Mouse (Mus musculus): ENCODE measurements at regions not wholly inside any gene's neighbourhood (a gene's known extent, or its start where the extent isn't known, plus 50 kb on each side); places are given as distances from the start of the nearest gene placed in this dataset.

DNA sequence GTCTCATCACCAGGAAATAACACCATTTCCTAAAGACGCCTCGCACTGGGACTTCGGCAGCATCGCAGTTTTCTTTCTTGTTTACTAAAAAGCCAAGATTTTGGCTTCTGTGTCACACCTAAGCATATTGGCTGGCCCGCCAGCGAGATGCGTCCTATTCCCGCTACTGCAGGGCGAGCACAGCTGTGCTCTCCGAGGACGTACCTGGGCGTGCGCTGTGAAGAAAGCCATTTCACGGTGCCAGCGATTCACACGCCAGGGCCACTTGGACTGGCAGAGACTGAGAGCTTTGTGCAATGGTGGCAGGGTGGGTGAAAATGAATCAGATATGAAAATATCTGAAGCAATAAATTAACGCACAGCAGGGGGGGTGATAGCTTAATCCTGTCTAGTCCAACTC is 310.1 kb upstream of the Mgmt start:
- 78% methylated on average over 17 of the region's 17 CpGs for WGBS

DNA sequence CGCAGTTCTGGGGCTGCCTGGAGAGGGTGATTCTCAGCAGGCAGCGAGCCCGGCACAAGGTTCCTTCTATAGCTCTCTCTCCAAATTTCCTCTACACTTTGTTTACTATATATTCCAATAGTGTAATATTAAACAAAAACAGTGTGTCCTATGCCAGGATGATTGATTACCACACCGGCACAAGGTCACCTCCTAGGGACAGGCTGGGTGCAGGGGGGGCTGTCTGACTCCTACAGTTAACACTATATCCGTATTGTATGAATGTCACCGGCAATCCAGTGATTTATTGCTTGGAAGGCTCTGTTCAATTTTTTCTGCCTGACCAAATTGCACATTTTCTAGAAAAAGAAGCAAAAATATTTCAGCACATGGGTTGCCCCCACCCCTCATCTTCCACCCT is 305.9 kb upstream of the Mgmt start:
- H3K4me3 ChIP-seq (ENCODE audit: insufficient read depth, low read depth, low read length): no peak overlapping the region
- no peaks in the 10 kb centered on the region for H3K36me3 ChIP-seq (ENCODE audit: control insufficient read depth, insufficient read depth, low read length)
- no peaks in the 10 kb centered on the region; the same call in 1 of the 2 replicates for H3K27me3 ChIP-seq (replicated peaks; ENCODE audit: control insufficient read depth, insufficient read depth, low read length)
- 69% methylated on average over 6 of the region's 6 CpGs for WGBS
- H3K4me1 ChIP-seq (ENCODE audit: control insufficient read depth, insufficient read depth, low read length): no peaks in the 10 kb centered on the region
- no peak overlapping the region for H3K27ac ChIP-seq (ENCODE audit: insufficient read depth, low read depth, low read length)
- TF ChIP-seq POLR2A (IDR thresholded peaks at IDR 0.05; ENCODE audit: low read depth, low read length): no peak
- no peak for TF ChIP-seq CTCF (conservative IDR thresholded peaks at IDR 0.05; ENCODE audit: insufficient read depth, insufficient read length, low read depth, low read length)
- DNase-seq: no peak

More for the DNA sequence above, 310.1 kb upstream of the Mgmt start:
- no peaks in the 10 kb centered on the region for H3K4me1 ChIP-seq (ENCODE audit: control insufficient read depth, insufficient read depth, low read length)
- no peak overlapping the region for H3K4me3 ChIP-seq (ENCODE audit: insufficient read depth, low read depth, low read length)
- H3K36me3 ChIP-seq (ENCODE audit: control insufficient read depth, insufficient read depth, low read length): no peaks in the 10 kb centered on the region
- no peak overlapping the region for H3K27ac ChIP-seq (ENCODE audit: insufficient read depth, low read depth, low read length)
- no peaks in the 10 kb centered on the region; the same call in 1 of the 2 replicates for H3K27me3 ChIP-seq (replicated peaks; ENCODE audit: control insufficient read depth, insufficient read depth, low read length)
- no peak for DNase-seq
- no peak for TF ChIP-seq POLR2A (IDR thresholded peaks at IDR 0.05; ENCODE audit: low read depth, low read length)

DNA sequence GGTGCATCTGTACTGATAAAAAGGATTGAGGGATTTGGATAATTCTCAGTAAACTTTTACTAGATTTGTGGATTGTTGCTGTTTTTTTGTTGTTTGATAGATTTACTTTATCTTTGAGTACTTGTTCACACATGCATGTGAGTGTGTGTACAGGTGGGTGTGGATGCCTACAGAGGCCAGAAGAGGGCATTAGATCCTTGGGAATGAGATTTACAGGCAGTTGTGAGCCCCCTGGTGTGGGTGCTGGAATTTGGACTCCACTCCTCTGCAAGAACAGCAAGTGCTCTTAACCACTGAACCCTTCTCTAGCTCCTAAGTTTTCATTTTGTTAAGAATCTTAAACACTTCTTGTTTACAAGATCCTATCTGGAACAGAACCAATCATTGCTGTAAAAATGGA is 303.5 kb upstream of the Mgmt start:
- H3K36me3 ChIP-seq (ENCODE audit: control insufficient read depth, insufficient read depth, low read length): no peaks in the 10 kb centered on the region
- no peaks in the 10 kb centered on the region for H3K27me3 ChIP-seq (replicated peaks; ENCODE audit: control insufficient read depth, insufficient read depth, low read length)
- no peaks in the 10 kb centered on the region for H3K4me1 ChIP-seq (ENCODE audit: control insufficient read depth, insufficient read depth, low read length)
- no peak for TF ChIP-seq POLR2A (IDR thresholded peaks at IDR 0.05; ENCODE audit: low read depth, low read length)
- no peak for DNase-seq
- H3K4me3 ChIP-seq (ENCODE audit: insufficient read depth, low read depth, low read length): no peak overlapping the region
- no peak overlapping the region for H3K27ac ChIP-seq (ENCODE audit: insufficient read depth, low read depth, low read length)

DNA sequence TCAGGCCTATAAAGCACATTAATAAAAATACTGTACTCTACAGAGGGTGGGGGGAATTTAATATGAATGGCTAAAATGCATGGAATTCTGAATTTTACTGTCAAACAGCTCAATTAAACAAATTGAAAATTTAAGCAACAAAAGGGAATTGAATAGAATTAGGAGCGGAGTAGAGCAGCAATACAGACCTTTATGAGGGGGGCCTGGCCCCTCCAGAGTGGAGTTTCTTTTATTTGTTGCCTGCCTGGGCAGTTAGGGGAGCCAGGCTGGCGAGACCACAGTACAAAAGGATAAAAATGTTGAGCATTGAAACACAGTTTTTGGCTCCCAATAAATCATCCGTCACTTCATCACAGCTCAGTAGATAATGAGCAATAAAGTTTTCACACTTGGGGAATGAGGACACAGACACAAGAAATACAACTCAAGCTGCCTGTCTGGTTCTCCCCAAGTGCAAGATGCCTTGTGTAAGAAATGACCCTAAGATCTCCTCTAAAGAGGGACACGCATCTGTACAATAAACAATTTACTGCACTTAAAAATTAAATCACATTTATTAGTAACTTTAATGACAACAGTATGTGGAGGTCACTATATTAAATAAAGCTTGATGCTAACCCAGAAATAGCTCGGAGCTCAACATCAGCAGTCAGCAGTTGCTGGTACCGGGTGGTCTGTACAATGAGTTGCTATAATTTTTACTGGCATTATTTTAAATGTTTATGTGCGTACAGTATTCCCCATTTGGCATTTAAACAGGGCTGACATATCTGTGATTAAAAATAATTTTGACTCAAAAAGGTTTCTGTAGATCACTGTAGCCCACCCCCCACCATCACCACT is 286.9 kb upstream of the Mgmt start:
- H3K4me1 ChIP-seq (ENCODE audit: control insufficient read depth, insufficient read depth, low read length): no peaks in the 10 kb centered on the region
- 85% methylated on average over 7 of the region's 7 CpGs for WGBS
- no peak overlapping the region for H3K27ac ChIP-seq (ENCODE audit: insufficient read depth, low read depth, low read length)
- H3K4me3 ChIP-seq (ENCODE audit: insufficient read depth, low read depth, low read length): no peak overlapping the region
- no peaks in the 10 kb centered on the region for H3K27me3 ChIP-seq (replicated peaks; ENCODE audit: control insufficient read depth, insufficient read depth, low read length)
- TF ChIP-seq CTCF (conservative IDR thresholded peaks at IDR 0.05; ENCODE audit: insufficient read depth, insufficient read length, low read depth, low read length): no peak
- TF ChIP-seq POLR2A (IDR thresholded peaks at IDR 0.05; ENCODE audit: low read depth, low read length): no peak
- no peaks in the 10 kb centered on the region for H3K36me3 ChIP-seq (ENCODE audit: control insufficient read depth, insufficient read depth, low read length)
- no peak for DNase-seq

DNA sequence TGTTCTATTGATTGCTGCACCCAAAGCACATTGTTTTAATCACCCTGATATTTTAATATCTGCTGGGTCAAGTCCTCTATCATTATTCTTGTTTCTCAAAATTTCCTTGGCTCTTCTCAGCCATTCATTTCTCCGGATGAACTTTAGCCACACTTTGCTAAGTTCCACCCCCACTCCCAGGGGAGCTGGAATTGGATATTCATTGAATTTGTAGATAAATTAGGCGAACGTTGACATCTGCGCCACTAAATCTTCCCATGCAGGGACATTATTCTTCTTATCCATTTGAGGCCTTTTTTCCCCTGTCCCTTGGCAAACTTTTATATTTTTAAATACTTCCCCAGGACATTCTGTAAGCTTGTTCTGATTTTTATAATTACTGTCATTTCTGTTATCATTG is 280.9 kb upstream of the Mgmt start:
- no peaks in the 10 kb centered on the region for H3K36me3 ChIP-seq (ENCODE audit: control insufficient read depth, insufficient read depth, low read length)
- 51% methylated on average over 4 of the region's 4 CpGs for WGBS
- H3K27me3 ChIP-seq (replicated peaks; ENCODE audit: control insufficient read depth, insufficient read depth, low read length): no peaks in the 10 kb centered on the region
- no peak overlapping the region for H3K4me3 ChIP-seq (ENCODE audit: insufficient read depth, low read depth, low read length)
- DNase-seq: peak; percentile 77
- no peak for TF ChIP-seq POLR2A (IDR thresholded peaks at IDR 0.05; ENCODE audit: low read depth, low read length)
- TF ChIP-seq CTCF (conservative IDR thresholded peaks at IDR 0.05; ENCODE audit: insufficient read depth, insufficient read length, low read depth, low read length): no peak
- no peak overlapping the region for H3K27ac ChIP-seq (ENCODE audit: insufficient read depth, low read depth, low read length)
- no peaks in the 10 kb centered on the region for H3K4me1 ChIP-seq (ENCODE audit: control insufficient read depth, insufficient read depth, low read length)

DNA sequence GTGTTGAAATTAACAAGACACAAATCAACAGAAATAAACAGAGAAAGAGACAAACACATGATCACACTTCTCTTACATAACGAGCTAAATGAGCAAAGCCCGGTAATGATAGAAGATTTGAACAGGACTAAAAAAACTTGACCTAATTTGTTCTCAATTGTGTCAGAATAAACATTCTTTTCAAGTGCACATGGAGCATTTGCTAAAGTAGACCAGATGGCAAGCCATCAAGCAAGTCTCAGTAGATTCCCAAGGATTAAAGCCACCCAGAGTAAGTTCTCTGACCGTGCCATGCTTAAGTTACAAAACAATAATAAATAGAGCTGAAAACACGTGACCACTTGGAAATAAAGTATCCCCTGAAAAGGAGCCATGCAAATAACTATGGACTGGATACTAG is 269.9 kb upstream of the Mgmt start:
- Histone ChIP-seq H3K4me1 (ENCODE audit: control insufficient read depth, insufficient read depth, low read length) (no peaks in the 10 kb centered on the region), H3K36me3 (ENCODE audit: control insufficient read depth, insufficient read depth, low read length) (no peaks in the 10 kb centered on the region), H3K4me3 (ENCODE audit: insufficient read depth, low read depth, low read length) (no peak overlapping the region), H3K27ac (ENCODE audit: insufficient read depth, low read depth, low read length) (no peak overlapping the region), H3K27me3 (replicated peaks; ENCODE audit: control insufficient read depth, insufficient read depth, low read length) (peaks cover 1% of the 10 kb centered on the region; the same call in 1 of the 2 replicates)
- TF ChIP-seq POLR2A (IDR thresholded peaks at IDR 0.05; ENCODE audit: low read depth, low read length) (no peak), CTCF (conservative IDR thresholded peaks at IDR 0.05; ENCODE audit: insufficient read depth, insufficient read length, low read depth, low read length) (no peak)
- 76% methylated on average over 4 of the region's 4 CpGs for WGBS
- DNase-seq: no peak

DNA sequence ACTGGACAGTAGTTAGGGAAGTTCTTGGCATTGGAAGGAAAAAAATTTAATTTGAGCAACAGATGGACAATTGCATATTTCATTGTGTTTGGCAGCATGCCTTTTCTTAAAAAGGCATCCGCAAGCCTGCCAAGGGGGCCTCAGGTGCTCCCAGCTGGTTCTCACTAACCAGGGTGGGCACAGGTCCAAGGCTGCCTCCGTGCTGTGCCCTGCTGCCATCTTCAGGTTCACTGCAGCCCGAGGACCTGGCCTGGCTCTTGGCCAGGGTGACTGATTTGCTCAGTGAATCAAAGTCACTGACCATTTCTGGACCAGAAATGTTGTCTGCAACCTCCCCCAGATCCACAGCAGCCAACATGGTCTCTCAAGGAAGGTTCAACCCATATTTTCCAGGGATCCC is 263.3 kb upstream of the Mgmt start:
- Histone ChIP-seq H3K27ac (ENCODE audit: insufficient read depth, low read depth, low read length) (no peak overlapping the region), H3K27me3 (replicated peaks; ENCODE audit: control insufficient read depth, insufficient read depth, low read length) (no peaks in the 10 kb centered on the region), H3K36me3 (ENCODE audit: control insufficient read depth, insufficient read depth, low read length) (no peaks in the 10 kb centered on the region), H3K4me3 (ENCODE audit: insufficient read depth, low read depth, low read length) (no peak overlapping the region), H3K4me1 (ENCODE audit: control insufficient read depth, insufficient read depth, low read length) (no peaks in the 10 kb centered on the region)
- DNase-seq: peak; percentile 76
- WGBS: 7% methylated on average over 3 of the region's 3 CpGs
- TF ChIP-seq CTCF (conservative IDR thresholded peaks at IDR 0.05; ENCODE audit: insufficient read depth, insufficient read length, low read depth, low read length) (no peak; the same call in 1 of the 2 replicates), POLR2A (IDR thresholded peaks at IDR 0.05; ENCODE audit: low read depth, low read length) (no peak)
